Mouse (Mus musculus) MN1 (cell line): ENCODE results near the gene Rln1.

Experiments
- DNase-seq: peaks from one replicate; pipeline ENCODE4 v3.0.0-alpha.2; 2016; ENCODE audit warnings: low spot score

The Rln1 gene

GRCm38 (mm10) chr19:29294756-29295155 is 39.7 kb downstream of the Rln1 start:
- no peak for DNase-seq

GRCm38 (mm10) chr19:29292546-29292945 is 41.9 kb downstream of the Rln1 start:
- DNase-seq: no peak

- no peak for DNase-seq
Observed at GRCm38 (mm10) chr19:29291532-29291931, 42.9 kb downstream of the Rln1 start.

- DNase-seq: no peak
Observed at GRCm38 (mm10) chr19:29287863-29288262, 46.6 kb downstream of the Rln1 start.

- no peak for DNase-seq
Observed at GRCm38 (mm10) chr19:29285451-29285869, 49.0 kb downstream of the Rln1 start.
